Mouse (Mus musculus): Measurements from ENCODE around the gene Ssh3. TPM values are rescaled to one million over a fixed set of nuclear protein-coding genes. Genes with fewer than 3 reads are reported as not detected.

Gene Ssh3
- polyA plus RNA-seq, 1 experiment from 2014 or later: 2.0 TPM

- Histone ChIP-seq H3K4me3 (replicated peaks) (no peak overlapping the region), H3K36me3 (replicated peaks) (peaks cover 37% of the 10 kb centered on the region), H3K4me1 (replicated peaks) (peaks cover 68% of the 10 kb centered on the region), H3K9me3 (replicated peaks) (no peaks in the 10 kb centered on the region), H3K4me2 (no peak overlapping the region), H3K27me3 (no peaks in the 10 kb centered on the region), H3K27ac (replicated peaks) (0 out of 2 replicates have a peak overlapping the region, but pooled peaks have one; percentile 17), H3K9ac (no peak overlapping the region)
- no peak for ATAC-seq (ENCODE audit: insufficient read depth)
- WGBS (ENCODE audit: insufficient replicate concordance): 59% methylated on average over 4 of the region's 4 CpGs
Observed at GRCm38 (mm10) chr19:4295391-4295790, 26.4 kb upstream of the Ssh3 start.

- 33% methylated on average over 14 of the region's 14 CpGs for WGBS (ENCODE audit: insufficient replicate concordance)
Observed at GRCm38 (mm10) chr19:4294381-4295097, 25.6 kb upstream of the Ssh3 start.

GRCm38 (mm10) chr19:4291161-4291560, 22.2 kb upstream of the Ssh3 start:
- Histone ChIP-seq H3K27ac (replicated peaks) (no peak overlapping the region), H3K4me3 (replicated peaks) (no peak overlapping the region), H3K4me1 (replicated peaks) (peaks cover 26% of the 10 kb centered on the region), H3K9me3 (replicated peaks) (no peaks in the 10 kb centered on the region), H3K27me3 (no peaks in the 10 kb centered on the region), H3K9ac (no peak overlapping the region), H3K36me3 (replicated peaks) (peaks cover 79% of the 10 kb centered on the region), H3K4me2 (no peak overlapping the region)
- ATAC-seq (ENCODE audit: insufficient read depth): no peak
- 80% methylated on average over 11 of the region's 11 CpGs for WGBS (ENCODE audit: insufficient replicate concordance)

More at GRCm38 (mm10) chr19:4294381-4295097, 25.6 kb upstream of the Ssh3 start:
- Histone ChIP-seq H3K4me3 (replicated peaks) (no peak overlapping the region), H3K4me1 (replicated peaks) (peaks cover 59% of the 10 kb centered on the region), H3K9me3 (replicated peaks) (no peaks in the 10 kb centered on the region), H3K4me2 (peak overlapping the region; percentile 33), H3K36me3 (replicated peaks) (peaks cover 46% of the 10 kb centered on the region), H3K27ac (replicated peaks) (peak overlapping the region; percentile 74), H3K9ac (no peak overlapping the region; the same call in 1 of the 2 replicates), H3K27me3 (no peaks in the 10 kb centered on the region)
- ATAC-seq (ENCODE audit: insufficient read depth): peak; percentile 36

- WGBS (ENCODE audit: insufficient replicate concordance): 84% methylated on average over 15 of the region's 15 CpGs
- H3K9ac ChIP-seq: no peak overlapping the region
- H3K4me1 ChIP-seq (replicated peaks): peaks cover 22% of the 10 kb centered on the region
- H3K9me3 ChIP-seq (replicated peaks): no peaks in the 10 kb centered on the region
- H3K36me3 ChIP-seq (replicated peaks): peaks cover 82% of the 10 kb centered on the region
- no peaks in the 10 kb centered on the region for H3K27me3 ChIP-seq
- H3K4me3 ChIP-seq (replicated peaks): no peak overlapping the region
- no peak overlapping the region for H3K27ac ChIP-seq (replicated peaks)
- no peak for ATAC-seq (ENCODE audit: insufficient read depth)
- no peak overlapping the region for H3K4me2 ChIP-seq
Observed at GRCm38 (mm10) chr19:4290749-4291148, 21.8 kb upstream of the Ssh3 start.

- Histone ChIP-seq H3K4me1 (replicated peaks) (peaks cover 26% of the 10 kb centered on the region), H3K36me3 (replicated peaks) (peaks cover 37% of the 10 kb centered on the region), H3K9me3 (replicated peaks) (no peaks in the 10 kb centered on the region), H3K9ac (no peak overlapping the region), H3K27me3 (peaks cover 26% of the 10 kb centered on the region), H3K27ac (replicated peaks) (peak overlapping the region; percentile 48), H3K4me2 (peak overlapping the region; percentile 84), H3K4me3 (replicated peaks) (peak overlapping the region; percentile 63)
- ATAC-seq (ENCODE audit: insufficient read depth): no peak
- 21% methylated on average over 7 of the region's 7 CpGs for WGBS (ENCODE audit: insufficient replicate concordance)
Observed at GRCm38 (mm10) chr19:4283653-4284052, 14.7 kb upstream of the Ssh3 start.

GRCm38 (mm10) chr19:4282898-4283553, 14.0 kb upstream of the Ssh3 start, which contains the start of gene Ankrd13d:
Ankrd13d (minus strand) TSS chr19:4283137.
- Histone ChIP-seq H3K9ac (peak within 1 kb of the TSS; percentile 40; the same call in 1 of the 2 replicates), H3K9me3 (replicated peaks) (no peaks in the 10 kb centered on the region), H3K36me3 (replicated peaks) (peaks cover 31% of the 10 kb centered on the region), H3K4me3 (replicated peaks) (peak within 1 kb of the TSS; percentile 63), H3K27ac (replicated peaks) (peak within 1 kb of the TSS; percentile 48), H3K4me2 (peak within 1 kb of the TSS; percentile 84), H3K27me3 (peaks cover 26% of the 10 kb centered on the region), H3K4me1 (replicated peaks) (peaks cover 26% of the 10 kb centered on the region)
- WGBS (ENCODE audit: insufficient replicate concordance): under 1% methylated on average over 50 of the region's 50 CpGs
- peak; percentile 82 for ATAC-seq (ENCODE audit: insufficient read depth)

- H3K4me2 ChIP-seq: no peak overlapping the region
- H3K27ac ChIP-seq (replicated peaks): no peak overlapping the region
- peaks cover 5% of the 10 kb centered on the region; the same call in 1 of the 2 replicates for H3K36me3 ChIP-seq (replicated peaks)
- H3K27me3 ChIP-seq: peaks cover 26% of the 10 kb centered on the region
- H3K4me3 ChIP-seq (replicated peaks): no peak overlapping the region
- H3K9ac ChIP-seq: no peak overlapping the region
- WGBS (ENCODE audit: insufficient replicate concordance): 76% methylated on average over 9 of the region's 9 CpGs
- H3K9me3 ChIP-seq (replicated peaks): no peaks in the 10 kb centered on the region
- peaks cover 23% of the 10 kb centered on the region for H3K4me1 ChIP-seq (replicated peaks)
- ATAC-seq (ENCODE audit: insufficient read depth): no peak
Observed at GRCm38 (mm10) chr19:4280425-4280824, 11.4 kb upstream of the Ssh3 start.

GRCm38 (mm10) chr19:4279487-4279886, 10.5 kb upstream of the Ssh3 start:
- Histone ChIP-seq H3K9ac (no peak overlapping the region), H3K27me3 (peaks cover 26% of the 10 kb centered on the region), H3K4me2 (no peak overlapping the region), H3K4me3 (replicated peaks) (no peak overlapping the region), H3K4me1 (replicated peaks) (peaks cover 21% of the 10 kb centered on the region), H3K27ac (replicated peaks) (no peak overlapping the region), H3K9me3 (replicated peaks) (no peaks in the 10 kb centered on the region), H3K36me3 (replicated peaks) (no peaks in the 10 kb centered on the region)
- 64% methylated on average over 1 of the region's 1 CpGs for WGBS (ENCODE audit: insufficient replicate concordance)
- no peak for ATAC-seq (ENCODE audit: insufficient read depth)

GRCm38 (mm10) chr19:4270972-4271371, 2.0 kb upstream of the Ssh3 start:
- no peak overlapping the region for H3K4me3 ChIP-seq (replicated peaks)
- peaks cover 14% of the 10 kb centered on the region for H3K4me1 ChIP-seq (replicated peaks)
- H3K27ac ChIP-seq (replicated peaks): no peak overlapping the region
- WGBS (ENCODE audit: insufficient replicate concordance): 80% methylated on average over 11 of the region's 11 CpGs
- H3K9ac ChIP-seq: no peak overlapping the region
- no peak overlapping the region for H3K4me2 ChIP-seq
- H3K36me3 ChIP-seq (replicated peaks): no peaks in the 10 kb centered on the region
- no peak for ATAC-seq (ENCODE audit: insufficient read depth)
- H3K27me3 ChIP-seq: peaks cover 41% of the 10 kb centered on the region
- no peaks in the 10 kb centered on the region for H3K9me3 ChIP-seq (replicated peaks)

GRCm38 (mm10) chr19:4270187-4270586, 1.2 kb upstream of the Ssh3 start:
- H3K4me2 ChIP-seq: no peak overlapping the region
- ATAC-seq (ENCODE audit: insufficient read depth): no peak
- H3K4me3 ChIP-seq (replicated peaks): no peak overlapping the region
- peaks cover 14% of the 10 kb centered on the region for H3K4me1 ChIP-seq (replicated peaks)
- WGBS (ENCODE audit: insufficient replicate concordance): 58% methylated on average over 6 of the region's 6 CpGs
- no peaks in the 10 kb centered on the region for H3K36me3 ChIP-seq (replicated peaks)
- no peak overlapping the region for H3K9ac ChIP-seq
- no peak overlapping the region for H3K27ac ChIP-seq (replicated peaks)
- H3K27me3 ChIP-seq: peaks cover 41% of the 10 kb centered on the region
- H3K9me3 ChIP-seq (replicated peaks): no peaks in the 10 kb centered on the region

- WGBS (ENCODE audit: insufficient replicate concordance): 60% methylated on average over 4 of the region's 4 CpGs
- H3K4me1 ChIP-seq (replicated peaks): peaks cover 38% of the 10 kb centered on the region
- H3K9me3 ChIP-seq (replicated peaks): no peaks in the 10 kb centered on the region
- H3K27ac ChIP-seq (replicated peaks): no peak overlapping the region
- H3K4me2 ChIP-seq: no peak overlapping the region
- ATAC-seq (ENCODE audit: insufficient read depth): no peak
- H3K36me3 ChIP-seq (replicated peaks): no peaks in the 10 kb centered on the region
- H3K27me3 ChIP-seq: peaks cover 41% of the 10 kb centered on the region
- no peak overlapping the region for H3K4me3 ChIP-seq (replicated peaks)
- H3K9ac ChIP-seq: no peak overlapping the region
Observed at GRCm38 (mm10) chr19:4265956-4266355, 3.0 kb downstream of the Ssh3 start.

Measured in liver, embryonic 15.5 days (tissue).